Mouse (Mus musculus): ENCODE measurements around the gene Hils1. TPM values are rescaled to one million over a fixed set of nuclear protein-coding genes. Genes with fewer than 3 reads are reported as not detected.

The Hils1 gene
- polyA plus RNA-seq, 1 experiment from 2014 or later: not detected

DNA sequence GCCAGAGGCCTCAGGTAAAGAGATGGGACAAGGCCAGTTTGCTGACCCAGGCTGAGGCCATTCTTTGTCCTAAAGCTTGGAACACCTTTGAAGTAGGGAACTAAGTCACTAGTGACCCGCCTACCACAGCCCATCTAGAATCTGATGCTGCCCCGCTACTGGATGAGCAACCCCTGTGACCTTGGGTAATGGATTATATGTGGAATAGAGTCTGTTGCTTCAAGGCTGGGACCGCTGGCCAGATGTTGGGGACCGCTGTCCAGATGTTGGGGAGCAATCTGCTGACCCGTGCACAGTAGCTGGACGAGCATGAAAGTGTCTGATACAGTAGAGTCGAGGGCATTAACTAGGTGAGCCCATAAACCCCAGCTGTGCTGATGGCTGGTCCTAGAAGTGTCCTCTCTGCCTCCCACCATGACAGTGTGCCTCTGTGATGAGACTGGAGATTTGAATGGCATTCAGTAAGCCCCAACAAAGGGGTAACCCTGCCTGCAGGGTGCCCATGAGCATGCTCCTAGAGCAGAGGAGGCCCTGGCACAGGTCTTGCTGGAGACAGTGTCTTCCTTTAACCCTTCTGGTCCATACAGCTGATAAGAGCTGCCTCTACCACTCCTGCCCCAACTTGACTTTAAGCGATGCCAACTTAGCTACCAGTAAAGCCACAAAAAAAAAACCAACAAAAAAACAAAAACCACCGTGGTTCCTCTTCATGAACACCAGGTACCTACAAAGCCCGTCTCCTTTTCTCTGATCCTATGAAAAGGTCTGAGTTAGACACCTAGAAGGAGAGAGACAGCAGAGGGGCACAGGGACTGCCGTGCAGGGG, 27.8 kb downstream of the Hils1 start:
- no peaks in the 10 kb centered on the region for H3K27me3 ChIP-seq (ENCODE audit: control insufficient read depth, insufficient read depth, low read length)
- H3K9me3 ChIP-seq (ENCODE audit: control insufficient read depth, low read length): no peaks in the 10 kb centered on the region
- 0 out of 2 replicates have a peak overlapping the region, but pooled peaks have one; percentile 90 for H3K4me3 ChIP-seq (ENCODE audit: low read depth, low read length)
- peak overlapping the region; percentile 99 for H3K4me2 ChIP-seq (replicated peaks; ENCODE audit: low read depth)
- TF ChIP-seq EP300 (optimal IDR thresholded peaks at IDR 0.05) (no peak), CTCF (IDR thresholded peaks at IDR 0.05; ENCODE audit: low read depth) (no peak)
- no peak for ATAC-seq (ENCODE audit: low FRiP score, low TSS enrichment)
- H3K36me3 ChIP-seq (ENCODE audit: control insufficient read depth, insufficient read depth, low read length): peaks cover 11% of the 10 kb centered on the region; the same call in 1 of the 2 replicates
- DNase-seq (ENCODE audit: low spot score): no peak
- peak overlapping the region; percentile 2 for H3K9ac ChIP-seq (ENCODE audit: low read length)
- 77% methylated on average over 11 of the region's 11 CpGs for WGBS
- peaks cover 12% of the 10 kb centered on the region; the same call in 1 of the 2 replicates for H3K4me1 ChIP-seq (replicated peaks; ENCODE audit: control insufficient read depth, insufficient read depth)
- H3K27ac ChIP-seq (replicated peaks): no peak overlapping the region

DNA sequence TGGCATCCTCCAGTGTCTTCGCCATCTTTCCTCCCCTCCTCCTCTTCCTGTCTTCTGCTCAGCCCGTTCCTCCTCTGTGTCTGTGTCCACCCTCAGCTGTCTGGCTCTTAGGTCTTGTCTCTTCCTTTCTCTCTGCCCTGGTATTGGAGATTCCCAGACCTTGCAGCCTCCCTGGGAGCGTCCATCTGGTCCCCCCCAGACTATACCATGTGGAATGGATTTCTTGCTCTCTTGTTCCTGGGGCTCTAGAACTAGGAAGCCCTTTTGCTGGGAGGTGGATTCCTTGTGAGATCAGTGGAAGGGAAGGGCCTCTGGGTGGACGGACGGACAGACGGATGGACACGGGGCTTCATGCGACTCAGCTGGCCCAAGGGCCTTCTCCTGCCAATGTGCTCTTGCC, 28.7 kb downstream of the Hils1 start:
- peaks cover 12% of the 10 kb centered on the region for H3K4me1 ChIP-seq (replicated peaks; ENCODE audit: control insufficient read depth, insufficient read depth)
- WGBS: 91% methylated on average over 8 of the region's 8 CpGs

DNA sequence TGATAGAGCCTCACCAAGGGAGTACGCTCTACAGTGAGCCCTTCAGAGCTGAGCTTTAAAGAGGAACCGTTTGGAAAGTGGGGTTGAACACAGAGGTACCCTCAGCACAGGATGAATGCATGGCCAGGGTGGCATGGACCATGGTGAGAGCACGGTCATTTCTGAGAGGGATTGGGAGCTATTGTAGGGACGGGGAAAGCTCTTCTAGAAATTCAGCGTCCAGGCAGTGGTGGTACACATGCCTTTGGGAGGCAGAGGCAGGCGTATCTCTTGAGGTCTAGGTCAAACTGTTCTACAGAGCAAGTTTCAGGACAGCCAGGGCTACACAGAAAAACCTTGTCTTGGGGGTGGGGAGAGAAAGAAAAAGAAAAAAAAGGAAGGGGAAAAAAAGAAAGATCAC, 29.6 kb downstream of the Hils1 start:
- Histone ChIP-seq H3K27ac (replicated peaks) (no peak overlapping the region), H3K9ac (ENCODE audit: low read length) (no peak overlapping the region), H3K4me1 (replicated peaks; ENCODE audit: control insufficient read depth, insufficient read depth) (peaks cover 12% of the 10 kb centered on the region), H3K4me3 (ENCODE audit: low read depth, low read length) (no peak overlapping the region), H3K27me3 (ENCODE audit: control insufficient read depth, insufficient read depth, low read length) (no peaks in the 10 kb centered on the region), H3K4me2 (replicated peaks; ENCODE audit: low read depth) (no peak overlapping the region), H3K9me3 (ENCODE audit: control insufficient read depth, low read length) (no peaks in the 10 kb centered on the region), H3K36me3 (ENCODE audit: control insufficient read depth, insufficient read depth, low read length) (peaks cover 17% of the 10 kb centered on the region)
- TF ChIP-seq EP300 (optimal IDR thresholded peaks at IDR 0.05): no peak
- no peak for TF ChIP-seq CTCF (IDR thresholded peaks at IDR 0.05; ENCODE audit: low read depth)
- ATAC-seq (ENCODE audit: low FRiP score, low TSS enrichment): no peak
- WGBS: 89% methylated on average over 6 of the region's 6 CpGs
- DNase-seq (ENCODE audit: low spot score): no peak

More for the DNA sequence above, 28.7 kb downstream of the Hils1 start:
- H3K27me3 ChIP-seq (ENCODE audit: control insufficient read depth, insufficient read depth, low read length): no peaks in the 10 kb centered on the region
- DNase-seq (ENCODE audit: low spot score): no peak
- no peak overlapping the region for H3K27ac ChIP-seq (replicated peaks)
- H3K36me3 ChIP-seq (ENCODE audit: control insufficient read depth, insufficient read depth, low read length): peaks cover 11% of the 10 kb centered on the region; the same call in 1 of the 2 replicates
- H3K9ac ChIP-seq (ENCODE audit: low read length): peak overlapping the region; percentile 13; the same call in 1 of the 2 replicates
- H3K9me3 ChIP-seq (ENCODE audit: control insufficient read depth, low read length): no peaks in the 10 kb centered on the region
- no peak overlapping the region for H3K4me3 ChIP-seq (ENCODE audit: low read depth, low read length)
- TF ChIP-seq CTCF (IDR thresholded peaks at IDR 0.05; ENCODE audit: low read depth) (no peak), EP300 (optimal IDR thresholded peaks at IDR 0.05) (no peak)
- no peak for ATAC-seq (ENCODE audit: low FRiP score, low TSS enrichment)
- H3K4me2 ChIP-seq (replicated peaks; ENCODE audit: low read depth): no peak overlapping the region

DNA sequence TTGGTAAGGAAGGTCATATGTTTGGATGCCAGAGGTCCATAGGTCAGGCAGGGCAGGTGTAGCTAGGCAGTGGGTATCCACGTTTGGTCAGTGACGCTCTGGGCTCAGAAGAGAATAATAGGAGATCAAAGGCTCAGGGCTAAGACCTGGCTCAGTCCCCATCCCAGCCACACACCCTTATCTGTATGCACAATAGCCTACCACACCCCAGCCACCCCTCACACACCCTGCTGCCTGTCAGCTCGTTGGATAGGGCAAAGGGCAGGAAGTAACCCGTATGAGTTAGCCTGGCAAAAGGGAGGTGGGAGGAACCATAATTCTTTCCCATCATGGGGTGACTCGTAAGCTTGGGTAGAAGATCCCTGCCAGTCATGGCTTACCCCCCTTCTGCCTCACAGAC, 30.2 kb downstream of the Hils1 start:
- 36% methylated on average over 5 of the region's 5 CpGs for WGBS
- Histone ChIP-seq H3K9ac (ENCODE audit: low read length) (no peak overlapping the region), H3K27me3 (ENCODE audit: control insufficient read depth, insufficient read depth, low read length) (no peaks in the 10 kb centered on the region), H3K4me2 (replicated peaks; ENCODE audit: low read depth) (no peak overlapping the region), H3K4me3 (ENCODE audit: low read depth, low read length) (no peak overlapping the region), H3K9me3 (ENCODE audit: control insufficient read depth, low read length) (no peaks in the 10 kb centered on the region), H3K4me1 (replicated peaks; ENCODE audit: control insufficient read depth, insufficient read depth) (peaks cover 12% of the 10 kb centered on the region), H3K36me3 (ENCODE audit: control insufficient read depth, insufficient read depth, low read length) (peaks cover 22% of the 10 kb centered on the region), H3K27ac (replicated peaks) (0 out of 2 replicates have a peak overlapping the region, but pooled peaks have one; percentile 30)
- no peak for TF ChIP-seq EP300 (optimal IDR thresholded peaks at IDR 0.05)
- TF ChIP-seq CTCF (IDR thresholded peaks at IDR 0.05; ENCODE audit: low read depth): no peak
- DNase-seq (ENCODE audit: low spot score) (peak; percentile 67), ATAC-seq (ENCODE audit: low FRiP score, low TSS enrichment) (peak; percentile 79)

DNA sequence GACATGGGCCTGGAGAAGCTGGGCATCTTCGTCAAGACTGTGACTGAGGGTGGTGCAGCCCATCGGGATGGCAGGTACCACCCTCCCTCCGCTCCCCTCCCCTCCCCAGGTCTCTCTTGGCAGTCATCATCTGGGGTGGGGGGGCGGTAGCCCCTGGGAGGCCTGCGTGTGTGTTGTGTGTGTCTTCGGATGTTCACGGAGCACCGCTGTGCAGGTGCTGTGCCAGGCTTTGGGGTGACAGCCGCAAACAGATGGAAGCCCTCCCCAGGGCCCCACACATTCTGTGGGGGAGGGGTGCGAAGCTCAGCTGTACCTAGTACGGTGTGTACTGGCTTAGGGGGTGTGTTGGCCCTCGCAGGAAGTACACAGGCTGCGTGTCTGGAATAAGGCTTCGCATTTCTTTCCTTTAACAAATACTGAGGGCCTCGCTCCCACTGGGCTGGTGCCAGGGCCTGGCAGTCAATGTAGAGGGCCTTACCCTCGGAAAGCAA, 30.7 kb downstream of the Hils1 start:
- DNase-seq (ENCODE audit: low spot score) (peak; percentile 67), ATAC-seq (ENCODE audit: low FRiP score, low TSS enrichment) (peak; percentile 42; the same call in 1 of the 2 replicates)
- H3K4me1 ChIP-seq (replicated peaks; ENCODE audit: control insufficient read depth, insufficient read depth): peaks cover 12% of the 10 kb centered on the region
- no peaks in the 10 kb centered on the region for H3K27me3 ChIP-seq (ENCODE audit: control insufficient read depth, insufficient read depth, low read length)
- H3K27ac ChIP-seq (replicated peaks): peak overlapping the region; percentile 30; the same call in 1 of the 2 replicates
- WGBS: 57% methylated on average over 16 of the region's 16 CpGs
- H3K4me2 ChIP-seq (replicated peaks; ENCODE audit: low read depth): no peak overlapping the region
- H3K9me3 ChIP-seq (ENCODE audit: control insufficient read depth, low read length): no peaks in the 10 kb centered on the region
- no peak for TF ChIP-seq CTCF (IDR thresholded peaks at IDR 0.05; ENCODE audit: low read depth)
- no peak for TF ChIP-seq EP300 (optimal IDR thresholded peaks at IDR 0.05)
- H3K9ac ChIP-seq (ENCODE audit: low read length): no peak overlapping the region
- H3K36me3 ChIP-seq (ENCODE audit: control insufficient read depth, insufficient read depth, low read length): peaks cover 27% of the 10 kb centered on the region
- H3K4me3 ChIP-seq (ENCODE audit: low read depth, low read length): no peak overlapping the region

DNA sequence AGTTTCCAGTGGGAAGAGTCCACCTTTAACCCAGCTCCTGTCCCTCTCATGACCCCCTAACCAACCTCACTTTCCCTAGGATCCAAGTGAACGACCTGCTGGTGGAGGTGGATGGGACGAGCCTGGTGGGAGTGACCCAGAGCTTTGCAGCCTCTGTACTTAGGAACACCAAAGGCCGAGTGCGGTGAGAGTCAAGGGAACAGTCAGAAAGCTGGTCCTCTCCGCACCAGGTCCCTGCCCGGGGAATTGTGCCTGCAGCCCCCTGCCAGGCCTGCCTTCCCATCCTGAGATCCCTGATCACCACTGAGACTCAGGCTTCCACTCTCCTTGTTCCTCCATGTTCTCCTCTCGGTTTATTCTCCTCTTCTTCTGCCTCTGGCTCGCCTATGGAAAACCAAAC, 32.7 kb downstream of the Hils1 start:
- no peak for TF ChIP-seq EP300 (optimal IDR thresholded peaks at IDR 0.05)
- no peak for TF ChIP-seq CTCF (IDR thresholded peaks at IDR 0.05; ENCODE audit: low read depth)
- Histone ChIP-seq H3K9ac (ENCODE audit: low read length) (no peak overlapping the region), H3K4me1 (replicated peaks; ENCODE audit: control insufficient read depth, insufficient read depth) (peaks cover under 1% of the 10 kb centered on the region), H3K4me3 (ENCODE audit: low read depth, low read length) (no peak overlapping the region), H3K27ac (replicated peaks) (no peak overlapping the region), H3K27me3 (ENCODE audit: control insufficient read depth, insufficient read depth, low read length) (no peaks in the 10 kb centered on the region), H3K36me3 (ENCODE audit: control insufficient read depth, insufficient read depth, low read length) (peaks cover 27% of the 10 kb centered on the region), H3K4me2 (replicated peaks; ENCODE audit: low read depth) (no peak overlapping the region), H3K9me3 (ENCODE audit: control insufficient read depth, low read length) (no peaks in the 10 kb centered on the region)
- 73% methylated on average over 8 of the region's 8 CpGs for WGBS
- no peak for DNase-seq (ENCODE audit: low spot score)
- no peak for ATAC-seq (ENCODE audit: low FRiP score, low TSS enrichment)
